Mouse (Mus musculus): ENCODE data around the gene Wdr45.

Gene Wdr45

GRCm38 (mm10) chrX:7763631-7764393, 49.7 kb downstream of the Wdr45 start:
- DNase-seq (ENCODE audit: extremely low spot score, low spot score): peak; percentile 27

GRCm38 (mm10) chrX:7764657-7765280, 50.6 kb downstream of the Wdr45 start:
- no peak for DNase-seq (ENCODE audit: extremely low spot score, low spot score)

GRCm38 (mm10) chrX:7765281-7765670, 51.1 kb downstream of the Wdr45 start:
- DNase-seq (ENCODE audit: extremely low spot score, low spot score): no peak

GRCm38 (mm10) chrX:7765764-7766163, 51.6 kb downstream of the Wdr45 start:
- DNase-seq (ENCODE audit: extremely low spot score, low spot score): peak; percentile 23

- no peak for DNase-seq (ENCODE audit: extremely low spot score, low spot score)
These were observed 55.3 kb downstream of the Wdr45 start for GRCm38 (mm10) chrX:7769302-7770017.

- no peak for DNase-seq (ENCODE audit: extremely low spot score, low spot score)
These were observed 58.6 kb downstream of the Wdr45 start for GRCm38 (mm10) chrX:7772766-7773165.

- no peak for DNase-seq (ENCODE audit: extremely low spot score, low spot score)
These were observed 61.5 kb downstream of the Wdr45 start for GRCm38 (mm10) chrX:7775501-7776205.

GRCm38 (mm10) chrX:7776329-7777082, 62.4 kb downstream of the Wdr45 start:
- DNase-seq (ENCODE audit: extremely low spot score, low spot score): peak; percentile 47

Data from neural tube, embryonic 10.5 days (tissue).